Mouse (Mus musculus) heart, embryonic 16.5 days (tissue): ENCODE data around the gene Supt20. TPM values are rescaled to one million over a fixed set of nuclear protein-coding genes. Genes with fewer than 3 reads are reported as not detected.
"Not testable (repeated sequence)": the region's sequence is repeated elsewhere in the genome, so short reads cannot be mapped to it uniquely, and the experiment has no call there.

Experiments
- ATAC-seq: fragments of 200-750 bp; cut with Nextera tagmentation; replicated peaks from 2 replicates; pipeline ENCODE4 v1.8.0; 2017; ENCODE audit warnings: moderate number of reproducible peaks; ENCODE audit not compliant: insufficient read depth, low FRiP score; ENCODE audit errors: extremely low read depth
- H3K27ac ChIP-seq: fragments of 300-500 bp; sonication (generic); 2 replicates; pipeline ENCODE4 v1.5.1; 2014; ENCODE audit warnings: mild to moderate bottlenecking, low read length, control low read depth, moderate library complexity
- H3K27me3 ChIP-seq: fragments of 300-500 bp; sonication (generic); 2 replicates; pipeline ENCODE4 v1.6.1; 2014; ENCODE audit warnings: low read length, mixed read lengths; ENCODE audit not compliant: control insufficient read depth, insufficient read depth
- H3K36me3 ChIP-seq: fragments of 300-500 bp; sonication (generic); 2 replicates; pipeline ENCODE4 v1.6.1; 2014; ENCODE audit not compliant: control insufficient read depth, insufficient read depth
- H3K4me1 ChIP-seq: fragments of 300-500 bp; sonication (generic); 2 replicates; pipeline ENCODE4 v1.6.1; 2014; ENCODE audit warnings: low read length, mixed read lengths; ENCODE audit not compliant: control insufficient read depth, insufficient read depth
- H3K4me2 ChIP-seq: fragments of 300-500 bp; sonication (generic); 2 replicates; pipeline ENCODE4 v1.6.1; 2014; ENCODE audit warnings: low read depth, mild to moderate bottlenecking, control low read depth, low read length
- H3K4me3 ChIP-seq: fragments of 300-500 bp; sonication (generic); 2 replicates; pipeline ENCODE4 v1.5.1; 2014; ENCODE audit warnings: mild to moderate bottlenecking, control low read depth, low read length
- H3K9ac ChIP-seq: fragments of 300-500 bp; sonication (generic); 2 replicates; pipeline ENCODE4 v1.6.1; 2014; ENCODE audit warnings: low read length, control low read depth
- H3K9me3 ChIP-seq: fragments of 300-500 bp; sonication (generic); replicated peaks from 2 replicates; pipeline ENCODE4 v1.6.1; 2016; ENCODE audit warnings: low read length; ENCODE audit not compliant: control insufficient read depth
- WGBS: fragments of 180-500 bp; shearing (Covaris S2); extraction: QIAGEN DNeasy Blood & Tissue Kit; methylation state at CpG from one replicate; pipeline ENCODE4 v1.1.7; 2014; 5-methylcytosine and 5-hydroxymethylcytosine counted together
- polyA plus RNA-seq: library from polyadenylated mRNA; unstranded; fragments of >200 nt; fragmentation: Nextera tagmentation; extraction: Ambion mirVana; gene quantifications from 2 replicates; pipeline ENCODE4 v1.2.1, GENCODE M21; 2015

Supt20 gene
- polyA plus RNA-seq, 1 experiment from 2014 or later: 63.1 TPM

DNA sequence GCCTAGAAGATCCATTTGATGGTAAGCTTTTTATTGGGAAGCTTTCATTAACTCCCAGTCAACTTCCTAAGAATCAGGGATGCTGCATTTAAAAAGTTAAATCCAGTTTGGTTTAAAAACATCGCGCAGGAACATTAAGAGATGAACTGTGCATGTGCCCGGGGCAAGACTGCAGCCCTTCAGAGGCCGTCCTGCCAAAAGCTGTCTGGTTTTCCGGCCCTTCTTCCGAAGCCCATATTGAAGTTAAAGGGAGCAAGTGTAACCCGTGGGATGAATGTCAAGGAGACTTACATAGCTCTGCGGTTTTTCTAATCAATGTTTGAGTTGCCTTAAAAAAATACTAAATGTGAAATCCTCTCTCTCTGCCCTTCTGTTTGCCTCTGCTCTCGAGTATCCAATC is 66.6 kb downstream of the Supt20 start:
- Histone ChIP-seq H3K36me3 (no peaks in the 10 kb centered on the region), H3K4me2 (no peak overlapping the region), H3K9me3 (no peaks in the 10 kb centered on the region), H3K4me3 (no peak overlapping the region), H3K9ac (no peak overlapping the region), H3K27ac (no peak overlapping the region), H3K4me1 (peaks cover 12% of the 10 kb centered on the region; the same call in 1 of the 2 replicates), H3K27me3 (peaks cover 4% of the 10 kb centered on the region; the same call in 1 of the 2 replicates)
- 81% methylated on average over 9 of the region's 9 CpGs for WGBS
- no peak for ATAC-seq

DNA sequence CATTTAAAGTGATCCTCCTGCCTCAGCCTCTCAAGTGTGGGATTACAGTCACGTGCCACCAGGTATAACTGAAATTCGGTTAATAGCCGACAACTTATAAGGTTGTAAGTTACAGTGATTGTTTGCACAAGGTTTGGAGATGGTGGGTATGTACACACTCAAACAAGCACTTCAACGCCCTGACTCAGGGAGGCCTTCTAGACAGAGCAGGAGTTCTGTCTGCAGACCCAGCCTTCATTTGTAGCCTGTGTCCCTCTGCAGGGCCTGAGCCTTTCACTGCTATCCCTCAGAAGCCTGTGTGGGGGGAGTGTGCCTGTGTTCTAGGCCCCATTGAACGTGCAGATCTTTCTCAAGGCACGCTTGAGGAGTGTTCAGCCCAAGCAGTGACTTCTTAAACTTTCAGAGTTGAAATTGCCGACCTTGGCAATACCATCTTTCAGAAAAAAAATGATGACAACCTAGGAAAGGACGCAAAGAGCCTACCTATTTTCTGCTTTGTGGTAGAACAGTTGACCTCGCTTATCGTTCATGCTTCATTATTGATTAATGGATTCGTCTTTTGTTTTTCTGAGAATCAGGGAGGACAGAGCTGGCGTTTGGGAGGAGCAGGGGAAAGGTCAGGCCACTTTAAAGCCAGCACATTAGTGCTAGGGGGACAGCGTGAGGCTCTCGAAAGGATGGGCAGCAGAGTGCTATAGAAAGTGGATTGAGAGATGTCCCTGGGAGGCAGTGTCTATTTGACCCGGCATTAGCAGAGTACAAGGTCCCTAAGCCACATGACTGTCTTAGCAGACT is 67.9 kb downstream of the Supt20 start:
- 71% methylated on average over 15 of the region's 15 CpGs for WGBS
- Histone ChIP-seq H3K9ac (no peak overlapping the region), H3K4me1 (peaks cover 8% of the 10 kb centered on the region; the same call in 1 of the 2 replicates), H3K36me3 (no peaks in the 10 kb centered on the region), H3K9me3 (no peaks in the 10 kb centered on the region), H3K4me2 (no peak overlapping the region), H3K27me3 (no peaks in the 10 kb centered on the region), H3K27ac (no peak overlapping the region), H3K4me3 (no peak overlapping the region)
- ATAC-seq: no peak

DNA sequence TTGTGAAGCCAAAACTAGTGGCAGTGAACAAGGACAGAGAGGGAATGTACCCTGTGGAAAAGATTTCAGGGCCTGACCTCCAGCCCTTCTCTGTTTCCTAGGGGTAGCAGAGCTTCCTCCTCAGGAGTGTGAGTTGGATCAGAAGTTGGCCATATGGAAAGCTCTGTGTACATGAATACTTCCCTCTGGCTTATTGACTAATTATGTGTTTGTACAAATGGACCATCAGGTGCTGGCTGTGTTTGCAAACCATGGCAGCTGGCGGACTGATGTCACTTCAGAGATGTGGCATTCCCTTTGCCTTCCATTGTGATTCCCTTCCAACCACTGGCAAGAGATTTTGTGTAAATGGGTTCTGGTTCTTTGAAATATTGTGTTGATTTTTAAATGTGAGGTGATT is 68.7 kb downstream of the Supt20 start:
- H3K4me1 ChIP-seq: peaks cover 5% of the 10 kb centered on the region; the same call in 1 of the 2 replicates
- no peak overlapping the region for H3K9ac ChIP-seq
- no peak overlapping the region for H3K4me3 ChIP-seq
- WGBS: 81% methylated on average over 1 of the region's 1 CpGs
- no peaks in the 10 kb centered on the region for H3K27me3 ChIP-seq
- H3K4me2 ChIP-seq: no peak overlapping the region
- no peaks in the 10 kb centered on the region for H3K9me3 ChIP-seq
- H3K27ac ChIP-seq: no peak overlapping the region
- no peak for ATAC-seq
- no peaks in the 10 kb centered on the region for H3K36me3 ChIP-seq

- no peaks in the 10 kb centered on the region for H3K9me3 ChIP-seq
- H3K27ac ChIP-seq: no peak overlapping the region
- H3K4me2 ChIP-seq: peak overlapping the region; percentile 49
- H3K27me3 ChIP-seq: no peaks in the 10 kb centered on the region
- no peaks in the 10 kb centered on the region for H3K4me1 ChIP-seq
- H3K36me3 ChIP-seq: no peaks in the 10 kb centered on the region
- peak; percentile 60; the same call in 1 of the 2 replicates for ATAC-seq
- H3K9ac ChIP-seq: peak overlapping the region; percentile 57; the same call in 1 of the 2 replicates
- H3K4me3 ChIP-seq: peak overlapping the region; percentile 42
- WGBS: 58% methylated on average over 18 of the region's 18 CpGs
Measured at GRCm38 (mm10) chr3:54764418-54764817, 71.8 kb downstream of the Supt20 start.

GRCm38 (mm10) chr3:54765521-54765920 is 72.9 kb downstream of the Supt20 start:
- ATAC-seq, H3K9me3 ChIP-seq, H3K9ac ChIP-seq, H3K4me1 ChIP-seq, H3K4me2 ChIP-seq, H3K27me3 ChIP-seq, H3K27ac ChIP-seq, H3K36me3 ChIP-seq, H3K4me3 ChIP-seq: not testable (repeated sequence)
- WGBS: 91% methylated on average over 6 of the region's 6 CpGs

DNA sequence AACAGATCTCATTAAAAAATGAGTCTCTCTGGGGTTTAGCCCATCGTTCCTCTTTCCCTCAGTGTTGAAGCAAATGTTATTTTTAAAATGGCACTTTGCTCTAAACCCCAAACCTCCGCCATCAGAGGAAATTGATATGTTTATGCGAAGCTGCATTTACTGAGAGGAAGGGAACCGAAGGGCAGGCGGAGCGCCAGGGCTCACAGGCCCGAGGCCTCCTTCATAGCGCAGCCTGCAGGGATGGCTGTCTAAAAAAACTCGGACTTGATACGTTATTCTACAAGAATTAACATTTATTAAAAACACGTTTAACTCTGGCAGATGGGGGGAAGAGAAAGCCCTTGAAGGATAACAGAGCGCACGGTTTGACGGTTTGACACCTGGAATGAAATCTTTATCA is 73.4 kb downstream of the Supt20 start:
- Histone ChIP-seq H3K4me2 (no peak overlapping the region), H3K4me1 (no peaks in the 10 kb centered on the region), H3K9me3 (no peaks in the 10 kb centered on the region), H3K27ac (no peak overlapping the region), H3K4me3 (no peak overlapping the region), H3K9ac (no peak overlapping the region), H3K36me3 (no peaks in the 10 kb centered on the region), H3K27me3 (no peaks in the 10 kb centered on the region)
- ATAC-seq: no peak
- WGBS: 72% methylated on average over 14 of the region's 14 CpGs

- no peak overlapping the region for H3K9ac ChIP-seq
- no peaks in the 10 kb centered on the region for H3K4me1 ChIP-seq
- H3K4me3 ChIP-seq: no peak overlapping the region
- WGBS: 75% methylated on average over 5 of the region's 5 CpGs
- no peak for ATAC-seq
- H3K27ac ChIP-seq: no peak overlapping the region
- H3K27me3 ChIP-seq: no peaks in the 10 kb centered on the region
- no peaks in the 10 kb centered on the region for H3K36me3 ChIP-seq
- H3K9me3 ChIP-seq: no peaks in the 10 kb centered on the region
- H3K4me2 ChIP-seq: no peak overlapping the region
Measured at GRCm38 (mm10) chr3:54766811-54767210, 74.2 kb downstream of the Supt20 start.

DNA sequence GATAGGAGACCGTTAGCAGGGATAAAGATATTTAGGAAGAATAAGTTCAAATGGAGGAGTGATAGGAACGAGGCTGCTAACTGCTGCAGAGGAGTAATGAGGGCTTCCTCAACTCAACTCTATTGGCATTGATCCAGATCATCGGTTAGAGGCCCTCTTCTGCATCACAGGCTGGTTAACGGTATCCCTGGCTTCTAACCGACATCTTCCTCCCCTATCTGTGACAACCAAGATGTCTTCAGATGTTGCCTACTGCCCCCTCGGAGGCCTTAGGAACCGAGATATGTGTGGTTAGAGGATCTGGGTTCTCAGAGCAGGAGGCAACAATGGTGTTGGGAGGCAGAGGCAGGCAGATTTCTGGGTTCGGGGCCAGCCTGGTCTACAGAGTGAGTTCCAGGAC is 76.0 kb downstream of the Supt20 start:
- Histone ChIP-seq H3K4me1 (no peaks in the 10 kb centered on the region), H3K27ac (no peak overlapping the region), H3K4me3 (no peak overlapping the region), H3K36me3 (no peaks in the 10 kb centered on the region), H3K4me2 (no peak overlapping the region), H3K9me3 (peaks cover 5% of the 10 kb centered on the region), H3K27me3 (no peaks in the 10 kb centered on the region), H3K9ac (no peak overlapping the region)
- no peak for ATAC-seq
- 82% methylated on average over 8 of the region's 8 CpGs for WGBS

DNA sequence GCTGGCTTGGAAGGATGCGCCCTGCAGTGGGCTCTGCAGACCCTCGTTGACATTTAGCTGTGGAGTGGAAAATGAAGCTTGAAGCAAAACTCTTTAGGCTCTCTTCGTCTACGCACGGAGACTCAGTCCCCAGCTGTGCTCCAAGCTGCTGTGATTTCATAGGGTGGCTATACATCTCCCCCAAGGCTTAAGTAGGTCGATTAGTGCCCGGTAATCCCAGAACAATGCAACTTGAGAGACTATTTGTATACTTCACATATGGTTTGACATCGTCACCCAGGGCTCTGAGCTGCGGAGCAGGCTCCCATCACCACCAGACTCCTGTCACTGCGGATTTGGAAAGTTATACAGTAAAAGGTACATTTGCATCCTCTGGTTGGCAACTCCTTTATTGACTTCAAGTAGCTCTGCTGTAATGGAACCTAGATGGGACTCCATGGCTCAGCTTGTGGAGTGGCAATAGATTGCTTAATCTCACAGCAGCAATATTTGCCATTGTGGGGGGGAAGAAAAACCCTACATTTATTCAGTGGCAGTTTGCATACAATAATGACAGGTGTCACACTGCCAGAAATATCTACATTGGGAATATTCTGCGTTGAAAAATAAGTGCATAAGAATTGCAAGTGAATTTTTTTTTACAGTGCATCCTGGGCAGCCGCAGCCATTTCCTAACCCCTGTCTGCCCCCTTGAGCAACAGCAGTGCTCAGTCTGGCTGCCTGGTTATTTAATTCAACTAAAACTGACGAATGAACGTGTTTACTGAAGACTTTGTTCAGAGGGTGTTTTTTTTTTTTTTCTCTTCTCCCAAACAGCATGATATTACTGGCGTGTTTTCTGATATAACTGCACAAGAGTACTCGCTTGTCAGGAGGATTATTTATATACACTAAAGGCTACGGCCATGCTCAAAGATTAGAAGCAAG is 77.0 kb downstream of the Supt20 start:
- no peak overlapping the region for H3K9ac ChIP-seq
- no peaks in the 10 kb centered on the region for H3K27me3 ChIP-seq
- H3K9me3 ChIP-seq: peaks cover 6% of the 10 kb centered on the region
- H3K4me1 ChIP-seq: no peaks in the 10 kb centered on the region
- H3K27ac ChIP-seq: no peak overlapping the region
- no peaks in the 10 kb centered on the region for H3K36me3 ChIP-seq
- no peak overlapping the region for H3K4me3 ChIP-seq
- no peak overlapping the region for H3K4me2 ChIP-seq
- 71% methylated on average over 17 of the region's 17 CpGs for WGBS
- no peak for ATAC-seq
